Mouse (Mus musculus) hindbrain, embryonic 16.5 days (tissue): Measurements from ENCODE around the gene Scimp. TPM values are rescaled to one million over a fixed set of nuclear protein-coding genes. Genes with fewer than 3 reads are reported as not detected.

Experiments used
- ATAC-seq: fragments of 200-750 bp; cut with Nextera tagmentation; 2 replicates; pipeline ENCODE4 v1.8.0; 2017; ENCODE audit warnings: moderate TSS enrichment, moderate library complexity
- H3K27ac ChIP-seq: fragments of 300-500 bp; sonication (generic); 2 replicates; pipeline ENCODE4 v1.5.1; 2014; ENCODE audit warnings: low read depth, mild to moderate bottlenecking, control low read depth, low read length, moderate library complexity
- H3K27me3 ChIP-seq: fragments of 300-500 bp; sonication (generic); replicated peaks from 2 replicates; pipeline ENCODE4 v1.6.1; 2014; ENCODE audit warnings: low read length; ENCODE audit not compliant: control insufficient read depth, insufficient read depth
- H3K36me3 ChIP-seq: fragments of 300-500 bp; sonication (generic); 2 replicates; pipeline ENCODE4 v1.6.1; 2014; ENCODE audit warnings: mild to moderate bottlenecking, low read length, moderate library complexity, mixed read lengths; ENCODE audit not compliant: control insufficient read depth, insufficient read depth
- H3K4me1 ChIP-seq: fragments of 300-500 bp; sonication (generic); 2 replicates; pipeline ENCODE4 v1.6.1; 2014; ENCODE audit warnings: low read depth, low read length; ENCODE audit not compliant: control insufficient read depth, insufficient read depth
- H3K4me2 ChIP-seq: fragments of 300-500 bp; sonication (generic); 2 replicates; pipeline ENCODE4 v1.6.1; 2014; ENCODE audit warnings: mild to moderate bottlenecking, low read length, control low read depth, moderate library complexity
- H3K4me3 ChIP-seq: fragments of 300-500 bp; sonication (generic); 2 replicates; pipeline ENCODE4 v1.5.1; 2014; ENCODE audit warnings: mild to moderate bottlenecking, low read length, control low read depth, moderate library complexity
- H3K9ac ChIP-seq: fragments of 300-500 bp; sonication (generic); 2 replicates; pipeline ENCODE4 v1.6.1; 2014; ENCODE audit warnings: low read depth, mild to moderate bottlenecking, control low read depth, low read length, moderate library complexity
- H3K9me3 ChIP-seq: fragments of 300-500 bp; sonication (generic); 2 replicates; pipeline ENCODE4 v1.6.1; 2014; ENCODE audit warnings: mild to moderate bottlenecking, low read length, moderate library complexity; ENCODE audit not compliant: control insufficient read depth
- WGBS: fragments of 180-500 bp; shearing (Covaris S2); extraction: QIAGEN DNeasy Blood & Tissue Kit; methylation state at CpG from one replicate; pipeline ENCODE4 v1.1.7; 2014; 5-methylcytosine and 5-hydroxymethylcytosine counted together
- microRNA-seq: library from miRNA; unstranded; fragments of <30 nt; microRNA quantifications from one replicate; pipeline ENCODE4, GENCODE M21; 2017
- polyA plus RNA-seq: library from polyadenylated mRNA; unstranded; fragments of >200 nt; fragmentation: Nextera tagmentation; extraction: Ambion mirVana; gene quantifications from 2 replicates; pipeline ENCODE4 v1.2.1, GENCODE M21; 2015

The Scimp gene
- polyA plus RNA-seq, 1 experiment from 2014 or later, result 0.19 TPM

DNA sequence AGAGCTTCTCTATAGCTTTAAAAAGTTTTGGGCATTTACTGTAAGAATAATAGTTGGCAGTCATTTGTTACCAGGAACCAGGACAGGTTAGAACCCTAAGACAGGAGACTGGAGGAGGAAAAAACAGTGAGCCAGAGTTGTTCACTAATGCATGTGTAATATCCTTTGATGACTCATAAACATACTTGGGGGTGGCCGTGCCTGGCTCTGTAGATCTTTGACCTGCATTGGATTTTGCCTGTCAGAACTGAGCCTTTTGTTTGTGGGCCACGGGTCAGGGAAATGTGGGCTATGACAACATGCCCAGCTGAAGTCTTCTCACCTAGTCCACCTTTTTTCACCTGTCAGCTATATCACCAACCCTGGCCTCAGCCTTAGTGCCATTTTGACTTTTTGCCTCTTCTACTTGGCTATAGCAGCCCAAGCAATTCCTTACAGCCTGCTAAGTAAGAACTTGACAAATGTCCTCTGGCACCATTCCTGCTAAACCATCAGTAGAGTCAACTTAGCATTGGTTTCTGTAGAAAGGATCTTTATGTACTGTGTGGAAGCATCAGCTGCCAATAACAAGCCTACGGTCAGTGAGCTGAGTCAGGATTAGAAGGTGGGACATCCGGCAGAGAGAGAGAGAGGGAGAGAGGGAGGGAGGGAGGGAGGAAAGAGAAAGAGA is 64.4 kb downstream of the Scimp start:
- Histone ChIP-seq H3K9ac (no peak overlapping the region), H3K4me2 (no peak overlapping the region), H3K27me3 (no peaks in the 10 kb centered on the region), H3K4me1 (no peaks in the 10 kb centered on the region), H3K27ac (no peak overlapping the region), H3K9me3 (no peaks in the 10 kb centered on the region), H3K36me3 (no peaks in the 10 kb centered on the region), H3K4me3 (no peak overlapping the region)
- WGBS, result 89% methylated on average over 4 of the region's 4 CpGs
- no peak for ATAC-seq

DNA sequence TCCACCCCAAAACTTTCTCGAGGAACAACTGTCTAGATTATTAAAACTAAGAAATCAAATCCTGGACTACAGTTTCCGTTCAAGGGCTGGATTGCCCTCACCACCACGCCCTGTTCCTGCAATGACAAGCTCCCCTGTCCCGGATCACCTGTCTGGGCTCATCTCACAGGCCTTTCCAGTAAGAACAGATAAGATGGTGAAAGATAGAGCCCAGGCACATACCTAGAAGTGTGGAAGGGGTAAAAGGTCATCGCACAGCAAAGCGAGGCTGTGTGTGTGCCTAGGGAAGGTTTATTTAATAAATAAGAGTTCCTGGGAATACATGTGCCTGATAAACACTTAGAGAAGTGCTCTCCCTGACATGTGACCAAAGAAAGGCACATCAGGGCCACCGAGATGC is 66.8 kb downstream of the Scimp start:
- ATAC-seq, result no peak
- Histone ChIP-seq H3K36me3 (no peaks in the 10 kb centered on the region), H3K9ac (no peak overlapping the region), H3K9me3 (no peaks in the 10 kb centered on the region), H3K4me1 (no peaks in the 10 kb centered on the region), H3K27me3 (no peaks in the 10 kb centered on the region), H3K27ac (no peak overlapping the region), H3K4me2 (no peak overlapping the region), H3K4me3 (no peak overlapping the region)
- WGBS, result 89% methylated on average over 7 of the region's 7 CpGs

- 72% methylated on average over 12 of the region's 12 CpGs for WGBS
- ATAC-seq, result no peak
- H3K27ac ChIP-seq, result no peak overlapping the region
- H3K4me3 ChIP-seq, result no peak overlapping the region
- no peaks in the 10 kb centered on the region for H3K4me1 ChIP-seq
- no peaks in the 10 kb centered on the region for H3K9me3 ChIP-seq
- H3K36me3 ChIP-seq, result no peaks in the 10 kb centered on the region
- no peak overlapping the region for H3K4me2 ChIP-seq
- H3K27me3 ChIP-seq, result no peaks in the 10 kb centered on the region
- H3K9ac ChIP-seq, result no peak overlapping the region
These were observed 69.6 kb downstream of the Scimp start for GRCm38 (mm10) chr11:70742581-70743459.

DNA sequence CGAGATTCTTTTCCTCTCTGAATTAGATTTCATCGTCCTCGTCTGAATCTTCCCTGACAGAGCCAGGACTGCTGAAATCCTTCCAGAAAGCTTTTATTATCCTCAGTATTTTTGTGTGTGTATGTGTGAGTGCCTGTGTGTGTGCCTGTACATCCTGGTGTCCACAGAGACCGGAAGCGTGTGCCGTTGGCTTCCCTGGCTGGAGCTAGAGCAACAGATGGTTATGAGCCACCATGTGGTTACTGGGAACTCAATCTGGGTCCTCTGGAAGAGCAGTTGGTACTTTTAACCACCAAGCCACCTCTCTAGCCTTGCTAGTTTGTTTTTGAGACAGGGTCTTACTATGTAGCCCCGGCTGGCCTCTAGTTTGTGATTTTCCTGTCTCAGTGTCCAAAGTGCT is 70.3 kb downstream of the Scimp start:
- no peak for ATAC-seq
- H3K4me3 ChIP-seq, result no peak overlapping the region
- WGBS, result 80% methylated on average over 7 of the region's 7 CpGs
- H3K9me3 ChIP-seq, result no peaks in the 10 kb centered on the region
- H3K36me3 ChIP-seq, result no peaks in the 10 kb centered on the region
- H3K9ac ChIP-seq, result no peak overlapping the region
- no peak overlapping the region for H3K4me2 ChIP-seq
- no peaks in the 10 kb centered on the region for H3K27me3 ChIP-seq
- no peaks in the 10 kb centered on the region for H3K4me1 ChIP-seq
- no peak overlapping the region for H3K27ac ChIP-seq

- no peak overlapping the region for H3K4me2 ChIP-seq
- no peaks in the 10 kb centered on the region for H3K9me3 ChIP-seq
- ATAC-seq, result no peak
- no peaks in the 10 kb centered on the region for H3K4me1 ChIP-seq
- H3K27me3 ChIP-seq, result no peaks in the 10 kb centered on the region
- H3K4me3 ChIP-seq, result no peak overlapping the region
- WGBS, result 94% methylated on average over 3 of the region's 3 CpGs
- H3K36me3 ChIP-seq, result no peaks in the 10 kb centered on the region
- H3K27ac ChIP-seq, result no peak overlapping the region
- no peak overlapping the region for H3K9ac ChIP-seq
These were observed 70.8 kb downstream of the Scimp start for GRCm38 (mm10) chr11:70741603-70742002.

Small RNA genes within 50 kb of the gene (microRNA-seq; reads per million reads assigned to microRNA genes)
- not detected for gene Gm22760

Other genes with a start within 250 kb of the Scimp start
- gene Mink1, start 249.7 kb downstream of the Scimp start, polyA plus RNA-seq, result 14.4 and 19.1 TPM in 2 replicates
- gene 4930544D05Rik, start 196.7 kb downstream of the Scimp start, polyA plus RNA-seq, result not detected in 2 replicates
- gene Chrne, start 193.4 kb downstream of the Scimp start, polyA plus RNA-seq, result not detected in 2 replicates
- 0.19 and 0.29 TPM in 2 replicates for gene Gp1ba, start 173.5 kb downstream of the Scimp start, polyA plus RNA-seq
- 105 and 110 TPM in 2 replicates for gene Rnf167, start 165.4 kb downstream of the Scimp start, polyA plus RNA-seq
- 185 and 191 TPM in 2 replicates for gene Slc25a11, start 165.1 kb downstream of the Scimp start, polyA plus RNA-seq
- gene Pfn1, start 157.9 kb downstream of the Scimp start, polyA plus RNA-seq, result 638 and 764 TPM in 2 replicates
- 6.0 and 16.3 TPM in 2 replicates for gene Eno3, start 155.4 kb downstream of the Scimp start, polyA plus RNA-seq
- gene Spag7, start 143.2 kb downstream of the Scimp start, polyA plus RNA-seq, result 151 and 161 TPM in 2 replicates
- 26.3 and 31.5 TPM in 2 replicates for gene Camta2, start 124.5 kb downstream of the Scimp start, polyA plus RNA-seq
- 1.2 and 1.4 TPM in 2 replicates for gene Inca1, start 112.4 kb downstream of the Scimp start, polyA plus RNA-seq
- 1.3 and 1.6 TPM in 2 replicates for gene Kif1c, start 112.0 kb downstream of the Scimp start, polyA plus RNA-seq
- 16.4 and 17.1 TPM in 2 replicates for gene Zfp3, start 48.4 kb downstream of the Scimp start, polyA plus RNA-seq
- gene Rabep1, start 32.2 kb upstream of the Scimp start, polyA plus RNA-seq, result 77.1 and 88.1 TPM in 2 replicates
- 108 and 116 TPM in 2 replicates for gene Nup88, start 157.4 kb upstream of the Scimp start, polyA plus RNA-seq
- 69.6 and 69.8 TPM in 2 replicates for gene Rpain, start 157.6 kb upstream of the Scimp start, polyA plus RNA-seq
- gene C1qbp, start 170.4 kb upstream of the Scimp start, polyA plus RNA-seq, result 179 and 184 TPM in 2 replicates
- 12.4 and 14.7 TPM in 2 replicates for gene Dhx33, start 191.9 kb upstream of the Scimp start, polyA plus RNA-seq
- 32.3 and 33.4 TPM in 2 replicates for gene Mis12, start 207.0 kb upstream of the Scimp start, polyA plus RNA-seq
- gene Derl2, start 207.3 kb upstream of the Scimp start, polyA plus RNA-seq, result 30.9 and 32.9 TPM in 2 replicates
- 661 and 685 TPM in 2 replicates for gene 6330403K07Rik, start 220.9 kb upstream of the Scimp start, polyA plus RNA-seq